Mouse (Mus musculus) cerebellum, adult 2 months (tissue): ENCODE data around the gene Reps1. TPM values are rescaled to one million over a fixed set of nuclear protein-coding genes. Genes with fewer than 3 reads are reported as not detected.
A peak's percentile ranks its signal among the peaks of the same experiment; 100 is the strongest.

Source experiments
- DNase-seq, 2 experiments: peaks; one replicate each; pipeline ENCODE4 v3.0.0; 2021
- H3K27ac ChIP-seq: fragments of 200-500 bp; 2 replicates; pipeline ENCODE4 v1.5.1; 2012; ENCODE audit warnings: low read length, control low read depth, inconsistent platforms; ENCODE audit not compliant: insufficient read depth
- H3K27me3 ChIP-seq: fragments of 200-500 bp; 2 replicates; pipeline ENCODE4 v1.6.1; 2012; ENCODE audit warnings: inconsistent platforms, mild to moderate bottlenecking, low read length, moderate library complexity; ENCODE audit not compliant: control insufficient read depth, insufficient read depth
- H3K4me1 ChIP-seq: fragments of 200-500 bp; 2 replicates; pipeline ENCODE4 v1.6.1; 2011; ENCODE audit warnings: low read length; ENCODE audit not compliant: control insufficient read depth, insufficient read depth
- H3K4me3 ChIP-seq: fragments of 200-500 bp; replicated peaks from 2 replicates; pipeline ENCODE3; 2011; ENCODE audit warnings: mild to moderate bottlenecking, low read depth, low read length, control low read depth; ENCODE audit not compliant: insufficient read depth
- CTCF ChIP-seq: fragments of 200-500 bp; IDR thresholded peaks from 2 replicates; pipeline ENCODE4 v1.5.1; 2011; ENCODE audit warnings: low read depth, mild to moderate bottlenecking, control low read depth, low read length, moderate library complexity, borderline replicate concordance; ENCODE audit not compliant: insufficient read depth
- POLR2A ChIP-seq: fragments of 200-500 bp; IDR thresholded peaks from 2 replicates; pipeline ENCODE4 v1.6.1; 2011; ENCODE audit warnings: low read length, control low read depth, borderline replicate concordance; ENCODE audit not compliant: insufficient read depth
- WGBS: fragments of 180-500 bp; shearing (Covaris S2); methylation state at CpG from one replicate; pipeline ENCODE4 v1.1.7; 2018; 5-methylcytosine and 5-hydroxymethylcytosine counted together
- polyA plus RNA-seq: library from polyadenylated mRNA; depleted of rRNA; stranded (reverse); fragments of >200 nt; gene quantifications from 2 replicates; pipeline ENCODE4 v1.2.3, GENCODE M21; 2012

Gene Reps1
- polyA plus RNA-seq, 1 experiment = 113 TPM

DNA sequence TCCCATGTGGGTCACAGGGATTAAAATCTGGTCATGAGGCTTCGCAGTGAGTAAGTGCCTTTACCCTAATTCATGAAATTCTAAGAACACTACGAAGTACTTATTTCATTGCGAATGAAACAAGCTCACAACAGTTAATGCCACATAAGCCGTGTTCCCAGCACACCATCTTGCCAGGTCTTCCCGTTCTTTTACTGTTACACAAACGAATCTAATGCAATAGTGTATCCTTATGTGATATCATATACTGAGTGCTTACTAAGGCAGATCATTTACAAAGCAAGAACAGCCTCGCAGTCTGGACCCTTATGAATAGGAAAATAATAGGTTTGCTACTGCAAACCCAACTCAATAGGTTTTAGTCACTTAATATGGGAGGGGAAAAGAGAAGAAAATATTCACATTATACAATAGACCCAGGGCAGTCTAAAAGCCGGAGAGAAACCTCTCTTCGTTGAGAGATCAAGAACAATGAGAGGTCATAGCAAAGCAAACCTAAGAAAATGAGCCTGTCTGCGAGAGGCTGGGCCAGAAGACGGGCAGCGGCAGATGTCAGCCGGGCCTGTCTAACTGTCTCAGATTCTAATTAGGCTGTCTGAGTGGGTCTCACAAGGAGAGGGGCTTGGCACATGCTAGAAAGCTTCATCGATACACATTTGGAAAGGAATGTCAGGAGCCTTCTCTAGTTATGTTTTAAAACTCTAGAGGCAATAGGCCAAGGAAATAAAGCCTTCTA lies 33.9 kb upstream of the Reps1 start:
- 51% methylated on average over 14 of the region's 14 CpGs for WGBS
- no peak for DNase-seq
- Histone ChIP-seq H3K27me3 (no peaks in the 10 kb centered on the region), H3K4me1 (no peaks in the 10 kb centered on the region; the same call in 1 of the 2 replicates), H3K4me3 (peak overlapping the region; percentile 57), H3K27ac (no peak overlapping the region)
- TF ChIP-seq CTCF (no peak), POLR2A (no peak)

DNA sequence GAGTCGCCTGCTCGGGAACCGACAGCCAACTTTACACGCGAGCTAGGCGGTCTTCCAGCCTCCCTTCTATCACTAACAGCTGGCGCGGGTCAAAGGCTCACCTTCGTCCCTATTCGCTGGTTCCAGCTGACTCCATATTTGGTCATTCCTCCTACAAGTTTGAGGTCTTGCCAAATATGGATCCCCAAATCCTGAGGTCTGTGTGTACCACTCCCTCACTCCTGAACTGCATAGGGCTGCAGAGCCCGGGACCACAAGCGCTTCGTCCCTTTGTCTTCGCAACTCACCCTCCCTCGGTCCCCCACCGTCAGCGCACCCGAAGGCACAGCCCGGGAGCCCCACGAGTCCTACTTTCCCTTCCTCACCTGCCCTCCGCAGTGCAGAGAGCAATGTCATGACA lies 33.3 kb upstream of the Reps1 start:
- 1% methylated on average over 21 of the region's 21 CpGs for WGBS
- Histone ChIP-seq H3K4me1 (no peaks in the 10 kb centered on the region; the same call in 1 of the 2 replicates), H3K27ac (no peak overlapping the region)

DNA sequence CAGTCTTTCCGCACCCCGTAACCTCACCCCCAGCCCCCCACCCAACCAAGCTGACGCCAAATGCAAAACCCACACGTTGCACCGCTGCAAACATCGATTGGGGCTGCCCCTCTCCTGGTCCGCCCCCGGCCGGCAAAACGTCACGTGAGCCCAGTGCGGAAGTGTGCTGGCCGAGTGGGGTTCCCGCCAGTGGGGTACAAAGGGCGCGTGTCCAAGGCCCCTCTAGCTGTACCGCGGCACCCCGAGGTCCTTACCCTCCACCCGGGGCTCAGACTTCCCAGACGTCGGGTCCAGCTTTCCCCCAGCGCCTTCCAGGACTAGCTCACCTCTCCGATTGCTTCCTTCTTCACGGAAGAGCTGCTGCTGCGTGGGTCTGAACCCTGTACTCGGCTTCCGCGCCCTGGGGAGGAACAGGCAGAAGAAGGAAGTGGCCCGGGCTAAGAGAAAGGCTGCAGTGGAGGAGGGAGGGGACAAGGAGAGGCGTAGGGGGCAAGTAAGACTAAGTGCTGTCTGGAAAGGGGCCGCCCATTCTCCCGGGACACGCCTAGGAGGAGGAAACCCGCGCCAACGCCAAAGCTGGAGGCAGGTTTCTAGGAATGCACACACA lies 32.8 kb upstream of the Reps1 start, which contains the start of gene Abracl:
TSS of gene Abracl (minus strand) at position 548 of the 607 bp plus-strand sequence.
- H3K27me3 ChIP-seq = no peaks in the 10 kb centered on the region
- WGBS = 0% methylated on average over 37 of the region's 37 CpGs
- H3K4me3 ChIP-seq = peak within 1 kb of the TSS; percentile 57
- DNase-seq = peak; percentile 51 to 55
- H3K27ac ChIP-seq = no peak within 1 kb of the TSS
- no peaks in the 10 kb centered on the region; the same call in 1 of the 2 replicates for H3K4me1 ChIP-seq
- TF ChIP-seq CTCF (no peak), POLR2A (no peak)

More for the DNA sequence above, 33.3 kb upstream of the Reps1 start:
- TF ChIP-seq CTCF (no peak), POLR2A (no peak)
- Histone ChIP-seq H3K27me3 (no peaks in the 10 kb centered on the region), H3K4me3 (peak overlapping the region; percentile 57)
- DNase-seq = peak; percentile 31 to 41

DNA sequence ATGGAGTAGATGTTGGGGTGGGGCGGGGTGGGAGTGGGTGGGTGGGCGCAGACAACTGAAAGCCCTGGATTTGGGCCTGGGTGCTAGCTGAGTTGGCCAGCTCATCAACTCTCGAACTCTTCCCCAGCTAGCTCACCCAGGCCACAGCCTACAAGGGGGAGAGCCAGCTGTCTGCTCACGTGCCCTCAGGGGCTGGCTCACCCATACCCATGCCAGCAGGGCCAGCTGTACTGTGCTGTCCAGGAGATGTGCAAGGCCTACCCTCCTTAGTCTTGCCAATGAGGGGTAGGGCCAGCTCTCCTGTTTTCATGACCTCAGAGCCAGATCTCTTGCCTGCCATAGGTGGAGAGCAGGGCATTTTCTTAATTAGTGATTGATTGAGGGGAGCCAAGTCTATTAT lies 21.3 kb upstream of the Reps1 start:
- no peak for DNase-seq
- H3K27ac ChIP-seq = no peak overlapping the region
- 29% methylated on average over 4 of the region's 4 CpGs for WGBS
- no peak overlapping the region for H3K4me3 ChIP-seq
- TF ChIP-seq CTCF (no peak), POLR2A (no peak)
- H3K4me1 ChIP-seq = no peaks in the 10 kb centered on the region; the same call in 1 of the 2 replicates
- H3K27me3 ChIP-seq = no peaks in the 10 kb centered on the region

DNA sequence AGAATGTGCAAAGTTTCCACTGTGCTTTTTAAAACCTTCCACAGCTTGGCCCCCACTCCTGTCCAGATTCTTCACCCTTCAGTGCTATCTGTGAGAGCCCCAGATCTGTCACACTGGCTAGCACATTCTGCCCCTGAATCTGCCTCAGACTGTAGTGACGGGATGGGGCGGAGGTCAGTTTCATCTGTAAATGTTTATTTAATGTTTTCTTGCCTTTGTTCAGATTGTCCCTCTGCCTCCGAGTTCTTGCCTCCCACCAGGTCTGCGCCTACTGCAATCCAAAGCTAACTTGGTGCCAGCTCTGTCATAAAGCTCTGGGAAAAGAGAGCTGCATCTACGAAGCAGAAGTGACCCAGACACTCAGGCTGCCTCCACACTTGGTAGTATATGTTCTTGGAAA lies 18.8 kb upstream of the Reps1 start:
- Histone ChIP-seq H3K27me3 (no peaks in the 10 kb centered on the region), H3K27ac (no peak overlapping the region), H3K4me3 (no peak overlapping the region), H3K4me1 (no peaks in the 10 kb centered on the region; the same call in 1 of the 2 replicates)
- no peak for DNase-seq
- 78% methylated on average over 5 of the region's 5 CpGs for WGBS
- no peak for TF ChIP-seq CTCF
- no peak for TF ChIP-seq POLR2A

DNA sequence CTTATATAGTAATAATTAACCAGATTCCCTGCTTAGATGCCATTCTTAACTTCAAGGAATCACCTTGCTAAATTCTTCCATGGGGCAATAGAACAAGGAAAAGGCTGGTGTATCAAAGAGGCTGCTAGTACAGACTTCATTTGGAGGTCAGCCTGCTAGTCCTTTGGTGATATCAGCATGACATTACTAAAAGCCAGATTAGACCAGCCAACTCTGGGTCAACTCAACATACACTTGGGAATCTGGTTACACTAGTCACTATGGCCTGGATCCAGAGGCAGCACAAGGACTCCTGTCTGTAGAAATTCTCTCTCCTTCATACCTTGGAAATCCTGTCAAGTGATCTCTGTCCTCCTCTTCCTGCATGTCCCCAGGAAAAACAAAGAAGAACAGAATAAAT lies 9.3 kb upstream of the Reps1 start:
- TF ChIP-seq POLR2A = no peak
- no peak for TF ChIP-seq CTCF
- Histone ChIP-seq H3K27ac (no peak overlapping the region), H3K4me1 (no peaks in the 10 kb centered on the region), H3K27me3 (no peaks in the 10 kb centered on the region), H3K4me3 (no peak overlapping the region)
- DNase-seq = no peak

DNA sequence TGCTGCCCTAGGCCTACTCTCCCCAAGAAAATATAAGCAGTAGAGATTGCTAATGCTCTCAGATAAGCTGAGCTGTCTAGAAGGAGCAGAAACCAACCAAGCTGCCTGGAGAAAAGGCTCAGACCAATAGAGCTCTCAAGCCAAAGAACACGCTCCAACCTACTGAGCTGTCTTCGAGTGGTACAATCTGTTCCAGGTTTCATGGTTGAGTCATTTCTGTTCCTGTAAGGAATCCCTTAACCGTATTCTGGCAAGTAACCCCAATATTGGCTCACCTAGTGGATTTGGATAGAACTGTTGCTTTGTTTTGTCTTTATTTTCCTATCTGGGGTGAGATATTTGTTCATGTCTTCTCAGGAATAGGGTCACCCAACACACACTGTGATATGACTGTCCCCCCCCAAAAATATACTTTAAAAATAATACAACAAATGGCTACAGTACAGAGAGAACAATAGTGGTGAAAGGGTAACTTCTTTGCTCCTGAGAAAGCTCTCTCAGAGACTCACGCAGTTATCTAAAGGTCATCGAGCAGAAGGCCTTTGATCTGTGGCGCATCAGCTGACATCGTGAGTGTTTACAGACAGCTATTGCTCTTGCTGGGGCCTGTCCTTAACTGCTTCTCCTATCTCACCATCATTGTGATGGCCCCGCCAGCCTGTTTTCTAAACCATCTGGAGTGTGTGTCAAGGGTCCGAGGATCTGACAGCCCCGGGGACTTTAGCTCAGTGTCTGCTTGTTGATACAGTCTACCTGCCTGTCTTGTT lies 8.1 kb upstream of the Reps1 start:
- no peak overlapping the region for H3K4me3 ChIP-seq
- TF ChIP-seq POLR2A = no peak
- no peak for TF ChIP-seq CTCF

More for the DNA sequence above, 8.1 kb upstream of the Reps1 start:
- DNase-seq = no peak
- 64% methylated on average over 10 of the region's 10 CpGs for WGBS
- Histone ChIP-seq H3K4me1 (no peaks in the 10 kb centered on the region), H3K27me3 (no peaks in the 10 kb centered on the region), H3K27ac (no peak overlapping the region)
